Mouse (Mus musculus) olfactory bulb, adult 2 months (tissue): ENCODE data around the gene Cdh4.

ENCODE experiments used
- CTCF ChIP-seq: fragments of 200-500 bp; IDR thresholded peaks from 2 replicates; pipeline ENCODE4 v1.5.1; 2012; ENCODE audit warnings: low read depth, mild to moderate bottlenecking, low read length, moderate library complexity; ENCODE audit not compliant: insufficient read depth
- POLR2A ChIP-seq: fragments of 200-500 bp; IDR thresholded peaks from 2 replicates; pipeline ENCODE4 v1.6.1; 2012; ENCODE audit warnings: mild to moderate bottlenecking, low read depth, low read length, moderate library complexity; ENCODE audit not compliant: insufficient read depth

DNA sequence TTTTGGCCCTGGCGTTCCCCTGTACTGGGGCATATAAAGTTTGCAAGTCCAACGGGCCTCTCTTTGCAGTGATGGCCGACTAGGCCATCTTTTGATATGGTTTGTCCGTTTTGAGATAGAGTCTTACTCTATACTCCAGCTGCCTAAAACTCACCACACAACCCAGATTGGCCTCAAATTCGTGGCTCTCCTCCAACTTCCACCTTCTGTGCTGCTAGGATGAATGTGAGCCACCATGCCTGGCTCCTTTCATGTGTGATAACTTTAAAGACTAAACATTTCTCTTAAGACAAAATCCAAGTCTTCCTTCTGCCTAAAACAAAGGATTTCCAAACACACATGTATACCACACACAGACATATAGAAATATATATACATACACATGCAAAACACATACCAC is 246.7 kb downstream of the Cdh4 start:
- TF ChIP-seq CTCF: no peak
- no peak for TF ChIP-seq POLR2A
